Mouse (Mus musculus): ENCODE results near the gene Gm30083.

DNA sequence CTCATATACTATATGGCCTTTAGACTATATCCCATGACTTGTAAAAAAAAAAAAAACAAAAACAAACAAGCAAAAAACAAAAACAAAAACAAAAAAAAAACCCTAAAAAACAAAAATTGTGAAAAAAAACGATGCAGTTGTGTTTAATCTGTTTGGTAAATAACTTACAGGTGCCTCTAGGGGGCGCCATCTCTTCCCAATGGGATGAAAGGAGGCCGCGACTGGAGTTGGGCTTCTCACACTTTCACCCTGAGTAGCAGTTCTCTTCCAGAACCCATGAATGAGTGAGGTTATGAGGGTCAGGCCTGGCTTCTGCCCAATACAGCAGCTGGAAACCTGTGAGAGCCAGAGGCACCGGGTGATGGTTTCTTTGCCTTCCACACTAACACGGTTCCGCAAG lies 49.3 kb downstream of the Gm30083 start:
- TF ChIP-seq CTCF (IDR thresholded peaks at IDR 0.05; ENCODE audit: extremely low read depth, insufficient read length, insufficient replicate concordance, low read depth, low read length) (no peak; the same call in 1 of the 2 replicates), POLR2A (IDR thresholded peaks at IDR 0.05; ENCODE audit: low read depth, low read length) (no peak)
